Mouse (Mus musculus) cortical plate, adult 2 months (tissue): ENCODE data around the gene Gm10720.
"Not testable (repeated sequence)": the region's sequence is repeated elsewhere in the genome, so short reads cannot be mapped to it uniquely, and the experiment has no call there.

Experiments used
- CTCF ChIP-seq: fragments of 200-500 bp; IDR thresholded peaks from 2 replicates; pipeline ENCODE4 v1.5.1; 2011; ENCODE audit warnings: mild to moderate bottlenecking, control low read depth, low read length; ENCODE audit not compliant: insufficient read depth; ENCODE audit errors: extremely low read depth
- POLR2A ChIP-seq: fragments of 200-500 bp; IDR thresholded peaks from 2 replicates; pipeline ENCODE4 v1.6.1; 2011; ENCODE audit warnings: mild to moderate bottlenecking, low read length, control low read depth; ENCODE audit not compliant: insufficient read depth; ENCODE audit errors: extremely low read depth

GRCm38 (mm10) chr9:3015354-3015753 lies at the start of gene Gm10720:
- TF ChIP-seq POLR2A, CTCF: not testable (repeated sequence)
